Mouse (Mus musculus) neural tube, embryonic 15.5 days (tissue): ENCODE data around the gene Vmn1r166. TPM values are rescaled to one million over a fixed set of nuclear protein-coding genes. Genes with fewer than 3 reads are reported as not detected.
"Not testable (repeated sequence)": the region's sequence is repeated elsewhere in the genome, so short reads cannot be mapped to it uniquely, and the experiment has no call there.

Experiments
- ATAC-seq: fragments of 200-750 bp; cut with Nextera tagmentation; 2 replicates; pipeline ENCODE4 v1.8.0; 2017; ENCODE audit warnings: mild to moderate bottlenecking, moderate TSS enrichment, moderate library complexity; ENCODE audit not compliant: low FRiP score
- H3K27ac ChIP-seq: fragments of 300-500 bp; sonication (generic); replicated peaks from 2 replicates; pipeline ENCODE4 v1.5.1; 2015; ENCODE audit warnings: mild to moderate bottlenecking, inconsistent platforms
- H3K27me3 ChIP-seq: fragments of 300-500 bp; sonication (generic); replicated peaks from 2 replicates; pipeline ENCODE4 v1.6.1; 2015; ENCODE audit warnings: inconsistent platforms
- H3K36me3 ChIP-seq: fragments of 300-500 bp; sonication (generic); 2 replicates; pipeline ENCODE4 v1.6.1; 2015; ENCODE audit warnings: inconsistent platforms
- H3K4me1 ChIP-seq: fragments of 300-500 bp; sonication (generic); 2 replicates; pipeline ENCODE4 v1.6.1; 2015; ENCODE audit warnings: inconsistent platforms
- H3K4me2 ChIP-seq: fragments of 300-500 bp; sonication (generic); 2 replicates; pipeline ENCODE4 v1.6.1; 2015; ENCODE audit warnings: inconsistent platforms, mild to moderate bottlenecking, moderate library complexity
- H3K4me3 ChIP-seq: fragments of 300-500 bp; sonication (generic); replicated peaks from 2 replicates; pipeline ENCODE4 v1.5.1; 2015; ENCODE audit warnings: mild to moderate bottlenecking, inconsistent platforms
- H3K9ac ChIP-seq: fragments of 300-500 bp; sonication (generic); replicated peaks from 2 replicates; pipeline ENCODE4 v1.6.1; 2015; ENCODE audit warnings: mild to moderate bottlenecking, inconsistent platforms
- H3K9me3 ChIP-seq: fragments of 300-500 bp; sonication (generic); replicated peaks from 2 replicates; pipeline ENCODE4 v1.6.1; 2016; ENCODE audit warnings: inconsistent platforms
- WGBS: fragments of 180-500 bp; shearing (Covaris S2); methylation state at CpG from one replicate; pipeline ENCODE4 v1.1.7; 2015; ENCODE audit warnings: mixed read lengths; 5-methylcytosine and 5-hydroxymethylcytosine counted together
- polyA plus RNA-seq: library from polyadenylated mRNA; unstranded; fragments of >200 nt; fragmentation: Nextera tagmentation; extraction: Ambion mirVana; gene quantifications from 2 replicates; pipeline ENCODE4 v1.2.1, GENCODE M21; 2015

Gene Vmn1r166
- polyA plus RNA-seq, result not detected in 2 replicates

DNA sequence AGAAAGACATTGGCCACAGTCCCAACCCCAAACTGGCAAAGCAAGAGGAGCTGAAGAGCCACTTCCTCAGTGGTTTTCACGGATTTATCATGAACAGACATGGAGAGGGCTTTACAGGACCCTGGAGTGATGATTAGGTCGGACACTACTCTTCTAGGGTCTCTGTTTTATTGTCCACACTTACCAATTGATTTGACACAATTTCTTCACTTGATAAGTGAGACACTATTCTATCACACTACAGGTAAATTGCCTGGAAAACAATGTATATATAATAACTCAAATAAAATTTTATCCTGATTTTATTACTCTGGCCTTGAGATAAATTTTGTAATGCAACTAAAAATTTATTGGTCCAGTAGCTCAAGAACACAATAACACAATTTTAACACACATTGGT, at the start of gene Vmn1r166:
Gene Vmn1r166 (minus strand): TSS at position 101 of the 400 bp plus-strand sequence.
- not testable (repeated sequence) for ATAC-seq, H3K4me1 ChIP-seq, H3K27ac ChIP-seq, H3K27me3 ChIP-seq, H3K9me3 ChIP-seq, H3K9ac ChIP-seq, H3K36me3 ChIP-seq, H3K4me2 ChIP-seq, H3K4me3 ChIP-seq
- WGBS, result no CpG with 5 or more reads among the region's 2 CpGs

DNA sequence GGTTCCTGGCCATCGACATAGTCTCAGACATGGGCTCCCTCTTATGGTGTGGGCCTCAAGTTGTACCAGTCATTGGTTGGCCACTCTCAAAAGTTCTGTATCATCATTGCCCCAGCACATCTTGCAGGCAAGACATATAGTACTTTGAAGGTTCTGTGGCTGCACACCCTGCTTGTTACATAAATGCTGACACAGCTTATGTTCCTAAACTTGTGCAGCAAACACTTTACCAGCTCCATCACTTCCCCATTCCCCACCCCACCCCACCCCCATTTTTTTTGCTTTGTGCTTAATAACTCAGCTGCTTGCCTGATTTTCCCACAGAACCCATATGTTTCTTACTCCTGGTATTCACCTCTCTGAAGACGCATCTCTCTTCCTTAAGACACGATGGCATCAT, 49.4 kb upstream of the Vmn1r166 start, which contains the start of gene Nlrp4e:
Gene Nlrp4e (plus strand): TSS at position 301 of the 400 bp plus-strand sequence.
- not testable (repeated sequence) for H3K4me1 ChIP-seq, H3K4me3 ChIP-seq, H3K27me3 ChIP-seq, H3K4me2 ChIP-seq, H3K9ac ChIP-seq, ATAC-seq, H3K36me3 ChIP-seq, H3K27ac ChIP-seq
- peaks cover 14% of the 10 kb centered on the region; the same call in 1 of the 2 replicates for H3K9me3 ChIP-seq
- 93% methylated on average over 3 of the region's 3 CpGs for WGBS

- H3K9me3 ChIP-seq, H3K27ac ChIP-seq, H3K9ac ChIP-seq, H3K4me2 ChIP-seq, ATAC-seq, H3K4me3 ChIP-seq, H3K27me3 ChIP-seq, H3K4me1 ChIP-seq, H3K36me3 ChIP-seq: not testable (repeated sequence)
- no CpG with 5 or more reads among the region's 2 CpGs for WGBS
These were observed 27.3 kb upstream of the Vmn1r166 start, which contains the start of gene Gm6902 for GRCm38 (mm10) chr7:23278800-23279199. TSS of gene Gm6902 (minus strand) at chr7:23278900.

DNA sequence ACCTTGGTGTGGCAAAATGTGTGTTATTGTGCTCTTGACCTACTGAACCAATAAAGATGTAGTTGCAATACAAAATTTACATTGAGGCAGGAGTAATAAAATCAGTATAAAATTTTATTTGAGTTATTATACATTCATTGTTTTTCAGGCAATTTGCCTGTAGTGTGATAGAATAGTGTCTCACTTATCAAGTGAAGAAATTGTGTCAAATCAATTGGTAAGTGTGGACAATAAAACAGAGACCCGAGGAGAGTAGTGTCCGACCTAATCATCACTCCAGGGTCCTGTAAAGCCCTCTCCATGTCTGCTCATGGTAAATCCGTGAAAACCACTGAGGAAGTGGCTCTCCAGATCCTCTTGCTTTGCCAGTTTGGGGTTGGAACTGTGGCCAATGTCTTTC, 34.5 kb downstream of the Vmn1r166 start, which contains the start of gene Vmn1r165:
Gene Vmn1r165 (plus strand): TSS at position 301 of the 400 bp plus-strand sequence.
- WGBS, result no CpG with 5 or more reads among the region's 3 CpGs
- not testable (repeated sequence) for H3K27me3 ChIP-seq, H3K36me3 ChIP-seq, H3K9ac ChIP-seq, H3K4me3 ChIP-seq, H3K27ac ChIP-seq, H3K4me1 ChIP-seq, ATAC-seq, H3K4me2 ChIP-seq, H3K9me3 ChIP-seq

Other genes with a start within 250 kb of the Vmn1r166 start
- not detected in 2 replicates for gene Gm4216, start 231.8 kb downstream of the Vmn1r166 start, polyA plus RNA-seq
- gene Vmn1r163, start 196.1 kb downstream of the Vmn1r166 start, polyA plus RNA-seq, result not detected in 2 replicates
- not detected in 2 replicates for gene Gm8720, start 184.2 kb downstream of the Vmn1r166 start, polyA plus RNA-seq
- gene Gm10662, start 107.2 kb downstream of the Vmn1r166 start, polyA plus RNA-seq, result not detected in 2 replicates
- not detected in 2 replicates for gene Vmn1r165, start 34.4 kb downstream of the Vmn1r166 start, polyA plus RNA-seq
- gene Gm6902, start 27.2 kb upstream of the Vmn1r166 start, polyA plus RNA-seq, result not detected in 2 replicates
- not detected in 2 replicates for gene Nlrp4e, start 49.5 kb upstream of the Vmn1r166 start, polyA plus RNA-seq
- not detected in 2 replicates for gene Nlrp5, start 134.2 kb upstream of the Vmn1r166 start, polyA plus RNA-seq